Mouse (Mus musculus) R1 (cell line): ENCODE measurements around the gene Masp1.

Source experiments
- DNase-seq: peaks from one replicate; pipeline ENCODE4 v3.0.0-alpha.2; 2018; ENCODE audit warnings: low read depth, low spot score

Masp1 gene

GRCm38 (mm10) chr16:23403008-23403755 lies 117.4 kb downstream of the Masp1 start:
- peak; percentile 75 for DNase-seq

GRCm38 (mm10) chr16:23401959-23402358 lies 118.7 kb downstream of the Masp1 start:
- DNase-seq = no peak

- DNase-seq = no peak
Measured at GRCm38 (mm10) chr16:23401463-23401862, 119.2 kb downstream of the Masp1 start.
